Mouse (Mus musculus) embryonic facial prominence, embryonic 13.5 days (tissue): ENCODE results near the gene Gse1. TPM values are rescaled to one million over a fixed set of nuclear protein-coding genes. Genes with fewer than 3 reads are reported as not detected.

Experiments used
- ATAC-seq: fragments of 200-750 bp; cut with Nextera tagmentation; 2 replicates; pipeline ENCODE4 v1.8.0; 2017; ENCODE audit warnings: low read depth; ENCODE audit not compliant: insufficient number of reproducible peaks, insufficient read depth, low FRiP score, low TSS enrichment
- H3K27ac ChIP-seq: fragments of 300-500 bp; sonication (generic); 2 replicates; pipeline ENCODE4 v1.5.1; 2015; ENCODE audit warnings: moderate library complexity, mild to moderate bottlenecking, inconsistent platforms
- H3K27me3 ChIP-seq: fragments of 300-500 bp; sonication (generic); 2 replicates; pipeline ENCODE4 v1.6.1; 2015; ENCODE audit warnings: mild to moderate bottlenecking, inconsistent platforms
- H3K36me3 ChIP-seq: fragments of 300-500 bp; sonication (generic); 2 replicates; pipeline ENCODE4 v1.6.1; 2015; ENCODE audit warnings: mild to moderate bottlenecking, inconsistent platforms
- H3K4me1 ChIP-seq: fragments of 300-500 bp; sonication (generic); 2 replicates; pipeline ENCODE4 v1.6.1; 2015; ENCODE audit warnings: inconsistent platforms
- H3K4me2 ChIP-seq: fragments of 300-500 bp; sonication (generic); 2 replicates; pipeline ENCODE4 v1.6.1; 2015; ENCODE audit warnings: moderate library complexity, mild to moderate bottlenecking, inconsistent platforms
- H3K4me3 ChIP-seq: fragments of 300-500 bp; sonication (generic); 2 replicates; pipeline ENCODE4 v1.5.1; 2015; ENCODE audit warnings: mild to moderate bottlenecking, inconsistent platforms
- H3K9ac ChIP-seq: fragments of 300-500 bp; sonication (generic); 2 replicates; pipeline ENCODE4 v1.6.1; 2015; ENCODE audit warnings: mild to moderate bottlenecking, inconsistent platforms
- H3K9me3 ChIP-seq: fragments of 300-500 bp; sonication (generic); 2 replicates; pipeline ENCODE4 v1.6.1; 2016; ENCODE audit warnings: inconsistent platforms
- WGBS: fragments of 180-500 bp; shearing (Covaris S2); methylation state at CpG from one replicate; pipeline ENCODE4 v1.1.7; 2015; ENCODE audit warnings: mixed read lengths; 5-methylcytosine and 5-hydroxymethylcytosine counted together
- polyA plus RNA-seq: library from polyadenylated mRNA; unstranded; fragments of >200 nt; fragmentation: Nextera tagmentation; extraction: Ambion mirVana; gene quantifications from 2 replicates; pipeline ENCODE4 v1.2.1, GENCODE M21; 2015

The Gse1 gene
- polyA plus RNA-seq, 1 experiment from 2014 or later = 8.6 TPM

- 0 out of 2 replicates have a peak, but pooled peaks have one; percentile 11 for ATAC-seq
- Histone ChIP-seq H3K36me3 (peaks cover 10% of the 10 kb centered on the region; the same call in 1 of the 2 replicates), H3K4me3 (no peak overlapping the region), H3K9me3 (no peaks in the 10 kb centered on the region), H3K27ac (peak overlapping the region; percentile 33; the same call in 1 of the 2 replicates), H3K9ac (0 out of 2 replicates have a peak overlapping the region, but pooled peaks have one; percentile 11), H3K4me1 (peaks cover 96% of the 10 kb centered on the region), H3K4me2 (no peak overlapping the region), H3K27me3 (no peaks in the 10 kb centered on the region)
- 67% methylated on average over 11 of the region's 11 CpGs for WGBS
Measured at GRCm38 (mm10) chr8:120550937-120551676, 322.9 kb downstream of the Gse1 start.

GRCm38 (mm10) chr8:120551677-120551980 lies 323.4 kb downstream of the Gse1 start:
- peaks cover 10% of the 10 kb centered on the region; the same call in 1 of the 2 replicates for H3K36me3 ChIP-seq
- H3K4me1 ChIP-seq = peaks cover 96% of the 10 kb centered on the region
- WGBS = 77% methylated on average over 3 of the region's 3 CpGs

DNA sequence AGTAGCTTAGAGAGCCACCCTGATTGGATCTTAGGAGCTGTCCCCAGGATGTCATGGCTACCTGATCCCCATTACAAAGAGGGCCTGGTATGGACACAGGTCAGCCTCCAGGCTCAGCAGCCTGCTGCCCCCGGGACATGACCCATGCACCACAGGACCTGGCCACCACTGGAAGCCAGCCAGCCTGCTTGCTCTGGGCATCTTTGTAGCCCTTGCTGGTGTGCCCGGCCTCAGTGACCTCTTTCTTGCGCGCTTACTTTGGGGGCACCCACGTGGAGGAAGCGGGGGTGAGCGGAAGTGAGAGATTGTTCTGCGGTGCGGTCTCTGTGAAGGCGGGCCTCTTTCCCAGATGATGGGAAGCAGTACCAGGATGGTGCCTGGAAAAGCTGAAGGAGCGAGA lies 324.3 kb downstream of the Gse1 start:
- no peak overlapping the region for H3K27ac ChIP-seq
- H3K27me3 ChIP-seq = no peaks in the 10 kb centered on the region
- ATAC-seq = no peak
- H3K4me3 ChIP-seq = no peak overlapping the region
- H3K4me2 ChIP-seq = no peak overlapping the region
- H3K9ac ChIP-seq = no peak overlapping the region
- H3K9me3 ChIP-seq = no peaks in the 10 kb centered on the region
- WGBS = 78% methylated on average over 11 of the region's 11 CpGs
- peaks cover 96% of the 10 kb centered on the region for H3K4me1 ChIP-seq
- peaks cover 10% of the 10 kb centered on the region; the same call in 1 of the 2 replicates for H3K36me3 ChIP-seq

More at GRCm38 (mm10) chr8:120551677-120551980, 323.4 kb downstream of the Gse1 start:
- Histone ChIP-seq H3K27me3 (no peaks in the 10 kb centered on the region), H3K4me2 (no peak overlapping the region), H3K4me3 (no peak overlapping the region), H3K27ac (no peak overlapping the region), H3K9me3 (no peaks in the 10 kb centered on the region), H3K9ac (no peak overlapping the region)
- ATAC-seq = no peak

GRCm38 (mm10) chr8:120553441-120554123 lies 325.3 kb downstream of the Gse1 start:
- Histone ChIP-seq H3K27me3 (no peaks in the 10 kb centered on the region), H3K36me3 (peaks cover 11% of the 10 kb centered on the region; the same call in 1 of the 2 replicates), H3K9me3 (no peaks in the 10 kb centered on the region), H3K4me1 (peaks cover 95% of the 10 kb centered on the region), H3K4me3 (no peak overlapping the region), H3K27ac (no peak overlapping the region), H3K4me2 (no peak overlapping the region), H3K9ac (no peak overlapping the region)
- WGBS = 87% methylated on average over 24 of the region's 24 CpGs
- no peak for ATAC-seq

DNA sequence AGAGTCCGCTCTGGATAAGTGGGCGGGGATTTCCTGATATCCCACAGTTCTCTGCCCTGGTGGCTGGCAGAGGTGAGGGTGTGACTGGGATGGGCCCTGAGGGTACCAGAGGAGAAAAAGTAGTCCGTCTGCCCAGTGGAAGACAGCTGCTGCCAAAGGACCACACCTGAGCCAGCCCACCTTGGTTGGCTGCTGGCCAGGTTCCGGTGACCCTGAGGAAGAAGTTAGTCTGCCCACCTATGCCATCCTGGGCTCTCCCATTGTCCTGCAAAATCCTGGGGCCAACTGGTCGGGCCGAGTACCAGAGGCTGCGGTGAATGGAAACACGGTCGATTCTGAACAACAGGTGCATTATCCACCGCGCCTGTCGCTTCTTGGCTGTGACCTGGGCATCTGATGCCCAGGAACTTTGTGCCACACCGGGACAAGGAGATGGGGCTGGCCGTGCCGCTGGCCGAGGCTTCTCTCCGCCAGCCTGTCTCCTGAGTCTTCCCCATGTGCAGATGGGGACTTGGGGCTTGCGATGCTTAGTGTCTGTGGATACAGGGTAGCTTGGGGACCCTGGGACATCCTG lies 326.3 kb downstream of the Gse1 start:
- Histone ChIP-seq H3K36me3 (peaks cover 17% of the 10 kb centered on the region; the same call in 1 of the 2 replicates), H3K9me3 (no peaks in the 10 kb centered on the region), H3K4me3 (no peak overlapping the region), H3K27me3 (no peaks in the 10 kb centered on the region), H3K9ac (peak overlapping the region; percentile 22; the same call in 1 of the 2 replicates), H3K27ac (no peak overlapping the region), H3K4me2 (no peak overlapping the region), H3K4me1 (peaks cover 95% of the 10 kb centered on the region)
- WGBS = 91% methylated on average over 18 of the region's 18 CpGs
- ATAC-seq = no peak

- H3K4me2 ChIP-seq = peak overlapping the region; percentile 33
Measured at GRCm38 (mm10) chr8:120556198-120556892, 328.1 kb downstream of the Gse1 start.

GRCm38 (mm10) chr8:120557170-120557965 lies 329.1 kb downstream of the Gse1 start:
- no peak overlapping the region for H3K4me3 ChIP-seq
- H3K9ac ChIP-seq = no peak overlapping the region
- H3K27me3 ChIP-seq = no peaks in the 10 kb centered on the region
- WGBS = 50% methylated on average over 15 of the region's 15 CpGs
- H3K36me3 ChIP-seq = peaks cover 18% of the 10 kb centered on the region; the same call in 1 of the 2 replicates
- peak overlapping the region; percentile 86 for H3K27ac ChIP-seq
- peak overlapping the region; percentile 12; the same call in 1 of the 2 replicates for H3K4me2 ChIP-seq
- peaks cover 95% of the 10 kb centered on the region for H3K4me1 ChIP-seq
- H3K9me3 ChIP-seq = no peaks in the 10 kb centered on the region
- no peak for ATAC-seq

More at GRCm38 (mm10) chr8:120556198-120556892, 328.1 kb downstream of the Gse1 start:
- Histone ChIP-seq H3K27me3 (no peaks in the 10 kb centered on the region), H3K27ac (peak overlapping the region; percentile 86), H3K9me3 (no peaks in the 10 kb centered on the region), H3K9ac (peak overlapping the region; percentile 41; the same call in 1 of the 2 replicates), H3K4me3 (no peak overlapping the region), H3K4me1 (peaks cover 95% of the 10 kb centered on the region), H3K36me3 (peaks cover 17% of the 10 kb centered on the region; the same call in 1 of the 2 replicates)
- ATAC-seq = no peak
- 24% methylated on average over 20 of the region's 20 CpGs for WGBS

GRCm38 (mm10) chr8:120558162-120558561 lies 329.9 kb downstream of the Gse1 start:
- Histone ChIP-seq H3K27me3 (no peaks in the 10 kb centered on the region), H3K4me1 (peaks cover 95% of the 10 kb centered on the region), H3K27ac (no peak overlapping the region), H3K9me3 (no peaks in the 10 kb centered on the region), H3K4me3 (no peak overlapping the region), H3K9ac (no peak overlapping the region), H3K36me3 (peaks cover 21% of the 10 kb centered on the region; the same call in 1 of the 2 replicates), H3K4me2 (no peak overlapping the region)
- ATAC-seq = no peak
- 70% methylated on average over 4 of the region's 4 CpGs for WGBS

- 0 out of 2 replicates have a peak overlapping the region, but pooled peaks have one; percentile 9 for H3K27ac ChIP-seq
- no peak for ATAC-seq
- H3K4me3 ChIP-seq = no peak overlapping the region
- H3K9me3 ChIP-seq = no peaks in the 10 kb centered on the region
- no peaks in the 10 kb centered on the region for H3K27me3 ChIP-seq
- 22% methylated on average over 11 of the region's 11 CpGs for WGBS
- H3K36me3 ChIP-seq = peaks cover 14% of the 10 kb centered on the region; the same call in 1 of the 2 replicates
- no peak overlapping the region for H3K4me2 ChIP-seq
- H3K4me1 ChIP-seq = peaks cover 99% of the 10 kb centered on the region
- H3K9ac ChIP-seq = peak overlapping the region; percentile 32; the same call in 1 of the 2 replicates
Measured at GRCm38 (mm10) chr8:120559654-120560053, 331.4 kb downstream of the Gse1 start.

DNA sequence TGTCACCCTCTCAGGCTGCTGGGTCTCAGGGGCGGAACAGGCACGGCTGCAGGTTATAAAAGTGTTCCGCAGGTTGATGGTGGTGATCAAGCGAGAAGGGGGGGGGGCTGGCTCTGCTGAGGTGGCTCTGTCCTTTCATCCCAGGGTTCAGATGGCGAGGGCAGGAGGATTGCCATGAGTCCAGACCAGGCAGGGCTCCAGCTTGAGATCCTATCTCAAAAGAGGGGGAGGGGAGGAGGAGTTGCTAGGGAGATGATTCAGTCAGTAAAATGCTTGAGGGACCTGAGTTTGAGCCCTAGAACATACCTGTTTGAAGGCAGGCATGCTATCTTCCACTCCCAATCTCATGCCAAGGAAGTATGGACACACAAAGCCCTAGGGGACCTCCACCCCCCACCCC lies 332.3 kb downstream of the Gse1 start:
- WGBS = 77% methylated on average over 5 of the region's 5 CpGs
- Histone ChIP-seq H3K4me2 (no peak overlapping the region), H3K4me1 (peaks cover 99% of the 10 kb centered on the region), H3K27me3 (no peaks in the 10 kb centered on the region), H3K36me3 (0 out of 2 replicates have a peak, but pooled peaks cover 16% of the 10 kb centered on the region), H3K9me3 (no peaks in the 10 kb centered on the region), H3K27ac (no peak overlapping the region), H3K4me3 (no peak overlapping the region), H3K9ac (no peak overlapping the region)
- no peak for ATAC-seq
